Mouse (Mus musculus): Measurements from ENCODE around the gene Syt2.
A peak's percentile ranks its signal among the peaks of the same experiment; 100 is the strongest.

Gene Syt2

GRCm38 (mm10) chr1:134709411-134710306 lies 63.2 kb downstream of the Syt2 start:
- Histone ChIP-seq H3K27me3 (ENCODE audit: insufficient read depth, low read length) (peaks cover 78% of the 10 kb centered on the region), H3K9me3 (ENCODE audit: low read length) (no peaks in the 10 kb centered on the region), H3K36me3 (ENCODE audit: insufficient read depth, low read length) (no peaks in the 10 kb centered on the region), H3K4me3 (replicated peaks; ENCODE audit: low read length) (peak overlapping the region; percentile 78), H3K4me1 (replicated peaks; ENCODE audit: low read depth, low read length) (peaks cover 62% of the 10 kb centered on the region)
- no peak for TF ChIP-seq CTCF (conservative IDR thresholded peaks at IDR 0.05; ENCODE audit: low read length)
- TF ChIP-seq POU5F1 (IDR thresholded peaks at IDR 0.05; ENCODE audit: borderline replicate concordance, low read length): no peak
- TF ChIP-seq NANOG (IDR thresholded peaks at IDR 0.05; ENCODE audit: borderline replicate concordance, low read length): no peak

DNA sequence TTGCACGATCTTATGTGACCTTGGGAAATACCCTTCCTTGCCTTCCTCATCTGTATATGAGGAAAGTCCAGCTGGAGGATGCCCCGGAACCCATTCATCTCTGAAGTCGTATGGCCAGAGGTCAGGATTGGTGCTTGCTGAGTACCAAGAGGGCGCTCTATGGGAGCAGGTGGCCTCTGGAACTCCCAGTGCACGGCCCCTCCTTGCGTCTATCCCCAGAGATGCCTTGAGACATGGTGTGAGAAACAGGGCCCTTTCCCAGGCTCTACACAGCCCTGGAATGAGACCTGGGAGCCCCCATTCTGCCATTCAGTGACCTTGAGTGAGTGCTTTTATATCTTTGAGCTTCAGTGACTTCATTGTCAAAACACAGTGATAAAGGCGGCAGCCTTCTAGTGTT lies 64.6 kb downstream of the Syt2 start:
- TF ChIP-seq CTCF (conservative IDR thresholded peaks at IDR 0.05; ENCODE audit: low read length) (no peak), POU5F1 (IDR thresholded peaks at IDR 0.05; ENCODE audit: borderline replicate concordance, low read length) (no peak), NANOG (IDR thresholded peaks at IDR 0.05; ENCODE audit: borderline replicate concordance, low read length) (no peak)
- peaks cover 52% of the 10 kb centered on the region for H3K4me1 ChIP-seq (replicated peaks; ENCODE audit: low read depth, low read length)
- H3K9me3 ChIP-seq (ENCODE audit: low read length): no peaks in the 10 kb centered on the region
- H3K4me3 ChIP-seq (replicated peaks; ENCODE audit: low read length): no peak overlapping the region
- peaks cover 78% of the 10 kb centered on the region for H3K27me3 ChIP-seq (ENCODE audit: insufficient read depth, low read length)
- H3K36me3 ChIP-seq (ENCODE audit: insufficient read depth, low read length): no peaks in the 10 kb centered on the region

DNA sequence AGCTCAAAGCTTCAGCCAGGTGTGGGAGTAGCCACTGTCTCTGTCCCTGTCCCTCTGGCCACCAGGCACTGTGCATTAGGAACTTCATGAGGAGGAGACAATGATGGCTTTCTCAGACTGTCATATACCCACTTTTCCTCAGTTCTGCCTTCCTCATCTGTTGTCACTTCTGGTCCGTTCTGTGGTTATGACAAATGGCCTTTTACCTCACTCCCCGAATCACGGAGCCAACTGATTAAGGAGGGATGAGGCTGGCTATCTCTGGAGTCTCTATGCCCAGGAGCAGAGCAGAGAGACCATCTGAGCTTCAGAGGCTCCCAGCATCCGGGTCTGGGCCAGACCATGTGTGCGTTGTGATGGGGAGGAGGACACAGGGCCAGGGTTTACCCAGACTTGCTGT lies 65.2 kb downstream of the Syt2 start:
- Histone ChIP-seq H3K36me3 (ENCODE audit: insufficient read depth, low read length) (no peaks in the 10 kb centered on the region), H3K9me3 (ENCODE audit: low read length) (no peaks in the 10 kb centered on the region), H3K4me3 (replicated peaks; ENCODE audit: low read length) (no peak overlapping the region), H3K4me1 (replicated peaks; ENCODE audit: low read depth, low read length) (peaks cover 46% of the 10 kb centered on the region), H3K27me3 (ENCODE audit: insufficient read depth, low read length) (peaks cover 72% of the 10 kb centered on the region)
- TF ChIP-seq NANOG (IDR thresholded peaks at IDR 0.05; ENCODE audit: borderline replicate concordance, low read length) (no peak), CTCF (conservative IDR thresholded peaks at IDR 0.05; ENCODE audit: low read length) (no peak), POU5F1 (IDR thresholded peaks at IDR 0.05; ENCODE audit: borderline replicate concordance, low read length) (no peak)

GRCm38 (mm10) chr1:134712781-134713299 lies 66.4 kb downstream of the Syt2 start:
- H3K4me1 ChIP-seq (replicated peaks; ENCODE audit: low read depth, low read length): peaks cover 34% of the 10 kb centered on the region
- H3K4me3 ChIP-seq (replicated peaks; ENCODE audit: low read length): no peak overlapping the region
- no peaks in the 10 kb centered on the region for H3K9me3 ChIP-seq (ENCODE audit: low read length)
- TF ChIP-seq NANOG (IDR thresholded peaks at IDR 0.05; ENCODE audit: borderline replicate concordance, low read length) (no peak), POU5F1 (IDR thresholded peaks at IDR 0.05; ENCODE audit: borderline replicate concordance, low read length) (no peak), CTCF (conservative IDR thresholded peaks at IDR 0.05; ENCODE audit: low read length) (no peak)
- peaks cover 60% of the 10 kb centered on the region for H3K27me3 ChIP-seq (ENCODE audit: insufficient read depth, low read length)
- H3K36me3 ChIP-seq (ENCODE audit: insufficient read depth, low read length): no peaks in the 10 kb centered on the region

DNA sequence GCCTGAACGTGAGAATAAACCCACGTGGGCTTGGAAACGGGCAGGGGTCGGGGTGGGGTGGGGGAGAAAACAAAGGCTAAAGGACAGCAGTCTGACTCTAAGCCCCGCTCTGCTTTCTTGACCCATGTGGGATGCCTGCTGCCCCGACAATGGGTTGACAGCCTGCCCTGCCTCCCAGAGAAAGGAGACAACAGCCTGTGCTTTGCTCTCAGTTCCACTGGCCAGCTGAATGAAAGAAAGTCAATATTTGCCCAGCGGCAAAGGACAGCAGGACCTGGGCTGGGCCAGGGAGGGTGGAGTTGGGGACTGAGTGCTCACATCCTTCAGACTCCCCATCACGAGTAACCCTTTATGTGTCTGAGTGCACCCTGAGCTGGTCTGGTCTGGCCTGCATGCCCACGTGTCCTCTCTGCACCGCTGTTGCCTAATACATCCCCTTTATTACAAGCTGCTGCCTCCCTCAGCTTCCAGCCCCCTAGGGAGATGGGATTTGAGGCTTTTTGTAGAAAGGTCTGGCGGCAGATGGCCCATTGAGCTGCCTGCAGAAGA lies 67.0 kb downstream of the Syt2 start:
- Histone ChIP-seq H3K4me3 (replicated peaks; ENCODE audit: low read length) (no peak overlapping the region), H3K9me3 (ENCODE audit: low read length) (no peaks in the 10 kb centered on the region), H3K27me3 (ENCODE audit: insufficient read depth, low read length) (peaks cover 54% of the 10 kb centered on the region), H3K4me1 (replicated peaks; ENCODE audit: low read depth, low read length) (peaks cover 28% of the 10 kb centered on the region), H3K36me3 (ENCODE audit: insufficient read depth, low read length) (no peaks in the 10 kb centered on the region)
- TF ChIP-seq POU5F1 (IDR thresholded peaks at IDR 0.05; ENCODE audit: borderline replicate concordance, low read length) (no peak), NANOG (IDR thresholded peaks at IDR 0.05; ENCODE audit: borderline replicate concordance, low read length) (no peak), CTCF (conservative IDR thresholded peaks at IDR 0.05; ENCODE audit: low read length) (no peak)

DNA sequence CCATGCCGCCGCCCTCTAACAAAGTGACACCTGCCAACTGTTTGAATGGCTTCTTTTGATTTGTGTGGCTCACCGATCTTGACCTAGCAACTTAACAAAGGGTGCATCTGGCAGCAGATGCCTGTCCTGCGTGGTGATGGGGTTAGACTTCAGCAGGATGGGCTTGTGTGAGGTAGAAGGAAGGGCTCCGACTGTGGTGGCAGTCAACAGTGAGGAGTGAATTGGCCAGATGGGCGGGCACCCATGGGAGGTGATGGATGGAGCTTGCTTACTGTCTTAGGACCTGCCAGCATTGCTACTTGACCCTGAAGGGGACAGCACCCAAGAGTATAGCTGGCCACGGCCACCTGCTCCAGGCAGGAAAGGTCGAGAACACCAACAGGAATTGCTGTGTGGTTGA lies 67.7 kb downstream of the Syt2 start:
- TF ChIP-seq POU5F1 (IDR thresholded peaks at IDR 0.05; ENCODE audit: borderline replicate concordance, low read length) (no peak), NANOG (IDR thresholded peaks at IDR 0.05; ENCODE audit: borderline replicate concordance, low read length) (no peak), CTCF (conservative IDR thresholded peaks at IDR 0.05; ENCODE audit: low read length) (no peak)
- H3K4me3 ChIP-seq (replicated peaks; ENCODE audit: low read length): no peak overlapping the region
- H3K36me3 ChIP-seq (ENCODE audit: insufficient read depth, low read length): no peaks in the 10 kb centered on the region
- peaks cover 52% of the 10 kb centered on the region for H3K27me3 ChIP-seq (ENCODE audit: insufficient read depth, low read length)
- peaks cover 24% of the 10 kb centered on the region for H3K4me1 ChIP-seq (replicated peaks; ENCODE audit: low read depth, low read length)
- H3K9me3 ChIP-seq (ENCODE audit: low read length): no peaks in the 10 kb centered on the region

GRCm38 (mm10) chr1:134715092-134715491 lies 68.6 kb downstream of the Syt2 start:
- H3K36me3 ChIP-seq (ENCODE audit: insufficient read depth, low read length): no peaks in the 10 kb centered on the region
- no peaks in the 10 kb centered on the region for H3K9me3 ChIP-seq (ENCODE audit: low read length)
- H3K27me3 ChIP-seq (ENCODE audit: insufficient read depth, low read length): peaks cover 51% of the 10 kb centered on the region
- peaks cover 23% of the 10 kb centered on the region for H3K4me1 ChIP-seq (replicated peaks; ENCODE audit: low read depth, low read length)
- TF ChIP-seq NANOG (IDR thresholded peaks at IDR 0.05; ENCODE audit: borderline replicate concordance, low read length): no peak
- TF ChIP-seq CTCF (conservative IDR thresholded peaks at IDR 0.05; ENCODE audit: low read length): no peak
- TF ChIP-seq POU5F1 (IDR thresholded peaks at IDR 0.05; ENCODE audit: borderline replicate concordance, low read length): no peak
- no peak overlapping the region for H3K4me3 ChIP-seq (replicated peaks; ENCODE audit: low read length)

DNA sequence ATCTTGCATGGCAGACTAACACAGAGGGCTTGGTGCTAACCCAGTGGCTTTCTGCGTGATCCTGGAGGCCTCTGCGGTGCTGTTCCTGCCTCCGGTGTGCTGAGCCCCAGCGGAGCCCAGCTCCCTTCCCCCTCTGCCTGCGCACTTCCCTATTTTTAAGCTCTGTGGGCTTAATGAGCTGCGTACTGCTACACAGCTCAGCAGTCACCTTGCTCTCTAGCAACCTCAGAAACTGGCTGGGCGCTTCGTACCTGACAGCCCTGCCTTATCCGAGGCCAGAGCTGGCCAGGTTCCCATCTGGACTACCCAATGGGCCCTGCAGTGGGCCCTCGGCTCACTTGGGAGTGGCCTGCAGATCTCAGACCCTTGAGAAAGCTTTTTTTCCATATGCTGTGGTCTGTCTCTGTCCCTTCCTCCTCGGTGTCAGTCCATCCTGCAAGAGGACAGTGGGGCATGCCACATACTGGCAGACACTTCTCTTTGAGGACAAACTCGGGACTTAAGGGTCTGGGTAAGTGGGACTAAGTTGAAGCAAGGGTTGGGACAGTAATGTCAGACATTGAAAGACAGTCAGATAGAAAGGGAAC lies 73.3 kb downstream of the Syt2 start:
- TF ChIP-seq NANOG (IDR thresholded peaks at IDR 0.05; ENCODE audit: borderline replicate concordance, low read length) (no peak), CTCF (conservative IDR thresholded peaks at IDR 0.05; ENCODE audit: low read length) (no peak), POU5F1 (IDR thresholded peaks at IDR 0.05; ENCODE audit: borderline replicate concordance, low read length) (no peak)
- H3K27me3 ChIP-seq (ENCODE audit: insufficient read depth, low read length): peaks cover 15% of the 10 kb centered on the region
- H3K9me3 ChIP-seq (ENCODE audit: low read length): no peaks in the 10 kb centered on the region
- 0 out of 2 replicates have a peak overlapping the region, but pooled peaks have one; percentile 43 for H3K4me3 ChIP-seq (replicated peaks; ENCODE audit: low read length)
- peaks cover 10% of the 10 kb centered on the region; the same call in 1 of the 2 replicates for H3K4me1 ChIP-seq (replicated peaks; ENCODE audit: low read depth, low read length)
- no peaks in the 10 kb centered on the region for H3K36me3 ChIP-seq (ENCODE audit: insufficient read depth, low read length)
